Mouse (Mus musculus): ENCODE data around the gene Fer1l5. TPM values are rescaled to one million over a fixed set of nuclear protein-coding genes. Genes with fewer than 3 reads are reported as not detected.

Gene Fer1l5
- polyA plus RNA-seq, 1 experiment from 2014 or later = 2.1 TPM

DNA sequence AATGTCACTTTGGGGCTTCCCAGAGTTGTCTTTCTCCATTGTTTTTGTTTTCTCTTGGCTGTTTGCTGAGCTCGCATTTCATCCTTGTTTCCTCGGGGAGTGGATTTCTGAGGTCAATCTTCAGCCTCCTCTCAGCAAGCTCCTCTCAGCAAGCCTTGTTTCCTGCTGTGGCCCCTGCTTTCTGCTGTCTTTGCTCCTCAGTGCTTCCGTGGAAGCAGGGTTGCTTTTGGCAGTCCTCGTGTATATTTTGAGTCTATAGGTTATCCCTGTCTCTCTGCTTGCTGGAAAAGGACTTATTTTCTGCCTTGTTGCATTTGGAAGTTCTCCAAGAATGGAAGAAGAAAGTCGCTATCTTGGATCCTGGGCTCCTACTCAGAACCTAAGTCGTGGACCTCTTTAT, 24.9 kb downstream of the Fer1l5 start:
- peaks cover 11% of the 10 kb centered on the region for H3K4me1 ChIP-seq (ENCODE audit: control insufficient read depth, insufficient read depth, low read length)
- H3K9ac ChIP-seq (replicated peaks; ENCODE audit: low read length) = no peak overlapping the region
- H3K27ac ChIP-seq (replicated peaks; ENCODE audit: low read depth, low read length) = no peak overlapping the region
- ATAC-seq (ENCODE audit: low FRiP score, low TSS enrichment) = no peak
- DNase-seq = no peak
- H3K4me3 ChIP-seq (replicated peaks; ENCODE audit: low read depth, low read length) = no peak overlapping the region
- no peaks in the 10 kb centered on the region for H3K36me3 ChIP-seq (ENCODE audit: control insufficient read depth, insufficient read depth, low read length)
- no peak overlapping the region for H3K4me2 ChIP-seq (ENCODE audit: low read length)
- no peaks in the 10 kb centered on the region for H3K9me3 ChIP-seq (ENCODE audit: control insufficient read depth, low read length)
- WGBS = 32% methylated on average over 6 of the region's 6 CpGs
- H3K27me3 ChIP-seq (ENCODE audit: control insufficient read depth, insufficient read depth, low read length) = no peaks in the 10 kb centered on the region

DNA sequence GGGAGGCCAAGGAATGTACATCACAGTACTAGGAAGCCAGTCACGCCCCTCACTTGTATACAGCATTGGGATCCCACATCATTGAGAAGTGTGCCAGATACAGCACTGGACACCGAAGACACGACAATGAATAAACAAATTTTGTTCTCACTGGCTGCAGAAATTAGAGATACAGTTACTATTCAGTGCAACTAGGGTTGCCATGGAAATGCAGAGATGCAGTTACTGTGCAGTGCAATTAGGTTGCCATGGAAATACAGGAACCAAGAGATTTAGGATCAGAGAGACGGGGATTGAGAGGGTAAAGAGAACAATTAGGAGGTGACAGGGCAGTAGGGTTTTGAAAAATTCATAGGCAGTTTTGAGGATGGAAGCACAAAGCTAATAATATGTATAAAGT, 29.4 kb downstream of the Fer1l5 start:
- H3K27ac ChIP-seq (replicated peaks; ENCODE audit: low read depth, low read length) = peak overlapping the region; percentile 62
- H3K27me3 ChIP-seq (ENCODE audit: control insufficient read depth, insufficient read depth, low read length) = no peaks in the 10 kb centered on the region
- H3K36me3 ChIP-seq (ENCODE audit: control insufficient read depth, insufficient read depth, low read length) = no peaks in the 10 kb centered on the region
- H3K4me1 ChIP-seq (ENCODE audit: control insufficient read depth, insufficient read depth, low read length) = peaks cover 15% of the 10 kb centered on the region
- H3K9me3 ChIP-seq (ENCODE audit: control insufficient read depth, low read length) = no peaks in the 10 kb centered on the region
- no peak overlapping the region for H3K4me2 ChIP-seq (ENCODE audit: low read length)
- DNase-seq = peak; percentile 80
- no peak overlapping the region for H3K9ac ChIP-seq (replicated peaks; ENCODE audit: low read length)
- ATAC-seq (ENCODE audit: low FRiP score, low TSS enrichment) = peak; percentile 27; the same call in 1 of the 2 replicates
- no peak overlapping the region for H3K4me3 ChIP-seq (replicated peaks; ENCODE audit: low read depth, low read length)
- 41% methylated on average over 4 of the region's 4 CpGs for WGBS

DNA sequence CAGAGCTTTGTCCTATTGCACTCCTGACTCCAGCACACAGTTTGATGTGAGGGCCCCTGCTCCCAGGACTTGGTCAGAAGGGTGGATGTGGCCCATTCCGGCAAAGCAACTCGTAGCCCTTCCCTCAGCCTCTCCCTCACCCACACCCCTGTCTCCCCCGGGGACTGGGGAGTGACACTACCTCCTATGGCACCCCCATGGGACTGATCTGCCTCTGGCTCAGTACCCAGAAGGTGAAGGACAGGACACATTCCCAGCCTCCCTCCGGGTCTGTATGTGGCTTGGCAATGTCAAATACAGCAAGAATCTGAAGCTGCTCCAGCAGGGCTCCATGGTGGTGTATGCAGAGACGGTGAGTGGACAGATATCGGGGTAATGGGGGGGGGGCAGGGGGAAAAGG, 32.4 kb downstream of the Fer1l5 start:
- H3K4me2 ChIP-seq (ENCODE audit: low read length) = no peak overlapping the region
- no peak overlapping the region for H3K27ac ChIP-seq (replicated peaks; ENCODE audit: low read depth, low read length)
- no peaks in the 10 kb centered on the region for H3K9me3 ChIP-seq (ENCODE audit: control insufficient read depth, low read length)
- no peak for DNase-seq
- H3K27me3 ChIP-seq (ENCODE audit: control insufficient read depth, insufficient read depth, low read length) = no peaks in the 10 kb centered on the region
- no peak overlapping the region for H3K4me3 ChIP-seq (replicated peaks; ENCODE audit: low read depth, low read length)
- 88% methylated on average over 6 of the region's 6 CpGs for WGBS
- H3K36me3 ChIP-seq (ENCODE audit: control insufficient read depth, insufficient read depth, low read length) = no peaks in the 10 kb centered on the region
- no peak overlapping the region for H3K9ac ChIP-seq (replicated peaks; ENCODE audit: low read length)
- ATAC-seq (ENCODE audit: low FRiP score, low TSS enrichment) = no peak
- H3K4me1 ChIP-seq (ENCODE audit: control insufficient read depth, insufficient read depth, low read length) = peaks cover 15% of the 10 kb centered on the region

DNA sequence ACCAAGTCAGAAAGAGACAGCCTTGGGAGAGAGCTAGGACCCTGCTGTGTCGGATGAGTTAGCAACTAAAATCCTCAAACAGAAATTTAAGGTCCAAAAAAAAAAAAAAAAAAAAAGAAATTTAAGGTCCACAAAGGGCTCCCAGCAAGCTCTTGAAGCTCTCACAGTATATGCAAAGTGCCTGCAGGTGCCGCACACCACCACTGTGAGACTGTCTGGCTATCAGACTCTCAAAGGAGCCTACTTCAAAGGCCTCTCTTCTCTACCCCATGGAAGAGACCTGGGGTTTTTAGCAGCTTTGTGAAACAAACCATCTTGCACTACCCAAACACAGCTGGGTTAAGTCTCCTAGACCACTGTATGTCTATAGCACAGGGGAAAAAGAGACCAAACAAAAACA, 57.4 kb downstream of the Fer1l5 start:
- Histone ChIP-seq H3K4me2 (ENCODE audit: low read length) (no peak overlapping the region), H3K4me3 (replicated peaks; ENCODE audit: low read depth, low read length) (no peak overlapping the region), H3K9ac (replicated peaks; ENCODE audit: low read length) (no peak overlapping the region), H3K9me3 (ENCODE audit: control insufficient read depth, low read length) (no peaks in the 10 kb centered on the region), H3K4me1 (ENCODE audit: control insufficient read depth, insufficient read depth, low read length) (no peaks in the 10 kb centered on the region), H3K27ac (replicated peaks; ENCODE audit: low read depth, low read length) (no peak overlapping the region), H3K36me3 (ENCODE audit: control insufficient read depth, insufficient read depth, low read length) (peaks cover 92% of the 10 kb centered on the region), H3K27me3 (ENCODE audit: control insufficient read depth, insufficient read depth, low read length) (no peaks in the 10 kb centered on the region)
- no peak for DNase-seq
- no peak for ATAC-seq (ENCODE audit: low FRiP score, low TSS enrichment)
- 95% methylated on average over 2 of the region's 2 CpGs for WGBS

DNA sequence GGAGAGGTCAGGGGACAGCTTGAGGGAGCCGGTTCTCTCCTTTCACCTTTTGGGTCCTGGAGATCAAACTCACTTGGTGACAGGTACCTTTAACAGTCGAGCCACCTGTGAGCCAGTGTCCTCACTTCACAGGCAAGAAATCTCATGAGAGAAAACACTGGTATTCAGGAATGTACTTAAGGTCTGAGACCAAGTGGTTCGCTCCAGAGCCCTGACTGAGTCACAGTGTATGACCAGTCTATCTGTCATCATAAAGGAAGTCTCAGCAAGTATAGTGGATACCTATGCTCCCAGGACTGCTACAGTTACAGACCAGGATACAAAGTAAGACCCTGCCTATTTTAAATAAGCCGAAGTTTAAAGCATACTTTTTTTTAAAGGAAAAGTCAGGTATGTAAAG, 60.9 kb downstream of the Fer1l5 start:
- H3K4me2 ChIP-seq (ENCODE audit: low read length) = no peak overlapping the region
- WGBS = 93% methylated on average over 4 of the region's 4 CpGs
- no peak overlapping the region for H3K27ac ChIP-seq (replicated peaks; ENCODE audit: low read depth, low read length)
- no peak overlapping the region for H3K9ac ChIP-seq (replicated peaks; ENCODE audit: low read length)
- peaks cover 91% of the 10 kb centered on the region for H3K36me3 ChIP-seq (ENCODE audit: control insufficient read depth, insufficient read depth, low read length)
- no peak for ATAC-seq (ENCODE audit: low FRiP score, low TSS enrichment)
- no peaks in the 10 kb centered on the region for H3K27me3 ChIP-seq (ENCODE audit: control insufficient read depth, insufficient read depth, low read length)
- no peaks in the 10 kb centered on the region for H3K4me1 ChIP-seq (ENCODE audit: control insufficient read depth, insufficient read depth, low read length)
- DNase-seq = no peak
- no peaks in the 10 kb centered on the region for H3K9me3 ChIP-seq (ENCODE audit: control insufficient read depth, low read length)
- no peak overlapping the region for H3K4me3 ChIP-seq (replicated peaks; ENCODE audit: low read depth, low read length)

DNA sequence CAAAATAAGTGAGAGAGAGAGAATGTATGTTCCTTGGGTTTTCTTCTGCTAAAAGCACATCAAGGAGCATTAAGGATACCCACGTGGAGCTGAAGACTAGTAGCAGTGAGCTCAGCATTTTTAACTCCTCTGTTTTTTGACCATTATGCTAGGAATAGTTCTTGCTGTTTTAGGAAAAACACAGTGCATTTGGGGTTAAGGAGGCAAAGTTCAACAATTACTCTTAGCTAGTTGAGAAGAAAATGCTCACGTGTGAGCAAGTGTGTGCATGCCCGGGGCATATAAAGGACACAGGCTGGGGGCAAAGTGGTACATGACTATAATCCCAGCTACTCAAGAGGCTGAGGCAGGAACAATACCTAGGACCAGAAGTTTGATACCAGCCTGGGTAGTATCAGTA, 61.5 kb downstream of the Fer1l5 start:
- WGBS = 93% methylated on average over 3 of the region's 3 CpGs
- H3K4me1 ChIP-seq (ENCODE audit: control insufficient read depth, insufficient read depth, low read length) = no peaks in the 10 kb centered on the region
- no peak for ATAC-seq (ENCODE audit: low FRiP score, low TSS enrichment)
- peaks cover 91% of the 10 kb centered on the region for H3K36me3 ChIP-seq (ENCODE audit: control insufficient read depth, insufficient read depth, low read length)
- no peak overlapping the region for H3K27ac ChIP-seq (replicated peaks; ENCODE audit: low read depth, low read length)
- no peak overlapping the region for H3K9ac ChIP-seq (replicated peaks; ENCODE audit: low read length)
- no peak overlapping the region for H3K4me3 ChIP-seq (replicated peaks; ENCODE audit: low read depth, low read length)
- H3K9me3 ChIP-seq (ENCODE audit: control insufficient read depth, low read length) = no peaks in the 10 kb centered on the region
- H3K4me2 ChIP-seq (ENCODE audit: low read length) = no peak overlapping the region
- no peaks in the 10 kb centered on the region for H3K27me3 ChIP-seq (ENCODE audit: control insufficient read depth, insufficient read depth, low read length)
- no peak for DNase-seq

DNA sequence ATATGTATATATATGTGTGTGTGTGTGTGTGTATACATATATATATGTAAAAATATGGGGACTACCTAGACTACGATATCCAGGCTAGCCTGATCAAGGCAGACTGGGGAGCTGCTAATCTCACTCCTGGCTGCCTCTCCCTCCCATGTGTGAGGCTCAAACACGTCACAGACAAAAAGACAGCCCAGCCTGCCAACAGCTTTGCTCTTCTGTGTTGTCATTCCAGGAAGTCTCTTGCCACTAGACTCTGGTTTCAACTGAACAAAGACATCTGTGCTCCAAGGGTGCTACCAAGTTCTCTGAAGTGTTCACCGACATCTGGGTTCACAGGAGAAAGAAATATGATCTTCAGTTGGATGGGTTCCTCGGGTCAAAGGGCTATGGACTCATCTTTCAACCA, 63.0 kb downstream of the Fer1l5 start:
- Histone ChIP-seq H3K4me3 (replicated peaks; ENCODE audit: low read depth, low read length) (no peak overlapping the region), H3K4me2 (ENCODE audit: low read length) (no peak overlapping the region), H3K27me3 (ENCODE audit: control insufficient read depth, insufficient read depth, low read length) (no peaks in the 10 kb centered on the region), H3K27ac (replicated peaks; ENCODE audit: low read depth, low read length) (no peak overlapping the region), H3K9me3 (ENCODE audit: control insufficient read depth, low read length) (no peaks in the 10 kb centered on the region), H3K36me3 (ENCODE audit: control insufficient read depth, insufficient read depth, low read length) (peaks cover 91% of the 10 kb centered on the region), H3K9ac (replicated peaks; ENCODE audit: low read length) (no peak overlapping the region), H3K4me1 (ENCODE audit: control insufficient read depth, insufficient read depth, low read length) (no peaks in the 10 kb centered on the region)
- ATAC-seq (ENCODE audit: low FRiP score, low TSS enrichment) = no peak
- DNase-seq = no peak
- WGBS = 87% methylated on average over 4 of the region's 4 CpGs

DNA sequence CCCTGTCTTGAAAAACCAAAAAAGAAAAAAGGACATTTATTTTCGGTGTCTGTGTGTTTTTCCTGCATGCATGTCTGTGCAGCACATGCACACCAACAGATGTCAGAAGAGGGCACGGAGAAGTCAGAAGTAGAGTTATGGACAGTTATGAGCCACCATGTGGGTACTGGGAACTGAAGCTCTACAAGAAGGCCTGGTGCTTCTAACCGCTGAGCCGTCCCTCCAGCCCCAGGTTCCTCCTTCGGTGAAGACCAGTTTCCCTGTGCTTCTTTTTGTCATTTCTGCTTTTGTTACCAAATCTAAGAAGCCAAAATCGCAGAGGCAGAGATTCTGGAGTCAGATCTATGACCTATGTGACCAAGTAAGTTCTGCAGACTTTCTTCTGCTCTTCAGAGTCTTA, 64.4 kb downstream of the Fer1l5 start:
- H3K4me3 ChIP-seq (replicated peaks; ENCODE audit: low read depth, low read length) = no peak overlapping the region
- ATAC-seq (ENCODE audit: low FRiP score, low TSS enrichment) (no peak), DNase-seq (no peak)
- H3K9me3 ChIP-seq (ENCODE audit: control insufficient read depth, low read length) = no peaks in the 10 kb centered on the region
- 98% methylated on average over 6 of the region's 6 CpGs for WGBS
- no peak overlapping the region for H3K9ac ChIP-seq (replicated peaks; ENCODE audit: low read length)
- H3K27ac ChIP-seq (replicated peaks; ENCODE audit: low read depth, low read length) = no peak overlapping the region
- H3K27me3 ChIP-seq (ENCODE audit: control insufficient read depth, insufficient read depth, low read length) = no peaks in the 10 kb centered on the region
- no peaks in the 10 kb centered on the region for H3K4me1 ChIP-seq (ENCODE audit: control insufficient read depth, insufficient read depth, low read length)
- H3K4me2 ChIP-seq (ENCODE audit: low read length) = no peak overlapping the region
- peaks cover 83% of the 10 kb centered on the region for H3K36me3 ChIP-seq (ENCODE audit: control insufficient read depth, insufficient read depth, low read length)

DNA sequence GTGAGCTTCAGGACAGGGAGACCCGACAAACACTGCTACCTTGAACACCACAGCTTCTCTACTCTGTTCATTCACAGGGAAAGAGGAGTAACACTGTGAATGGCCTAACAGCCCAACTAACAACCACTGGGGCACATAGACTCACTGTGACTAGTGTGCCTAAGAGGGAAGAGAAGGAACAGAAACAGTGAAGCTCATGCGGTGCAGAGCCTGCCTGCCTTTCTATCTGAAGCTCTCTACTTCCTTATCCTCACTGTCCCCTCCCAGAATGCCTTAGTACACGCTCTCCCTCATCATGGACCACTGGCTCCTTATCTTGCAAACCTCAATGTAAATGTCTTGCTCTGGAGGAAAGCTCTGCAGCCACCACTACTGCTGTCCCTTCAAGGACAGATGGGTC, 65.1 kb downstream of the Fer1l5 start:
- Histone ChIP-seq H3K4me1 (ENCODE audit: control insufficient read depth, insufficient read depth, low read length) (no peaks in the 10 kb centered on the region), H3K36me3 (ENCODE audit: control insufficient read depth, insufficient read depth, low read length) (peaks cover 81% of the 10 kb centered on the region), H3K9me3 (ENCODE audit: control insufficient read depth, low read length) (no peaks in the 10 kb centered on the region), H3K4me3 (replicated peaks; ENCODE audit: low read depth, low read length) (no peak overlapping the region), H3K4me2 (ENCODE audit: low read length) (no peak overlapping the region), H3K9ac (replicated peaks; ENCODE audit: low read length) (no peak overlapping the region), H3K27me3 (ENCODE audit: control insufficient read depth, insufficient read depth, low read length) (no peaks in the 10 kb centered on the region), H3K27ac (replicated peaks; ENCODE audit: low read depth, low read length) (no peak overlapping the region)
- ATAC-seq (ENCODE audit: low FRiP score, low TSS enrichment) = no peak
- WGBS = 98% methylated on average over 3 of the region's 3 CpGs
- no peak for DNase-seq
